Mouse (Mus musculus) liver (tissue): Measurements from ENCODE around the gene Glrx3.

ENCODE experiments used
- DNase-seq: peaks from one replicate; pipeline ENCODE4 v3.0.0-alpha.2; 2020; ENCODE audit warnings: mixed read lengths

Gene Glrx3

DNA sequence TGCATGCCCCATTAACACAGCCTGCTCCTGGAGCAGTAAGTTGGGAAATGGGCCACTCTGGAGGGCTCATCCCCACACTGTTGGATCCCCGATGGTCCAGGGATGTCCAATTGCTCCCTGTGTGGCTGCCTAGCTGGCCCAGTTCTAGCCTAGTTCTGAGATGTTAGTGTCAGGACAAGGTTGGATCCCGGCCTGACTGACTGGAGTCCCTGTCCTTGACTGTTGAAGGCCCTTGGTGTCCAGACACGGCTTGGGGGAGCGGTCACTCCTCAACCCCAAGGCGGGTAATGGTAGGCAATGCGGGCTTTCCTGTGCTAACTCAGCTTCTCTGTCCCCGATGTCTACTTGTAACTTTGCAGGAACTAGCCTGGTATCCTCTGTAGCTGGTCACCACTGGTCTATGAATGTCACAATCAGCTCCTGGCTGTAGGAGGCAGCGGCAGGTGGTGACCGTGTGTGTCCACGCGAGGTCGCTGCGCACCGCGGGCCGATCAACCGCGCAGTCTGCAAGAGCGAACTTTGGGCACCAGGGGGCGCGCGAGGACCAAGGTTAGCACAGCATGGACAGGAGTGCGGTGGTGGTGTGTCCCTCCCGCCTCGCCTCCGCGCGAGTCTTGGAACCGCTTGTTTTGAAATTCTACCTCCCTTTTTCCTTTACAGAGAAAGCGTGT, 40.7 kb downstream of the Glrx3 start:
- DNase-seq: peak; percentile 93

DNA sequence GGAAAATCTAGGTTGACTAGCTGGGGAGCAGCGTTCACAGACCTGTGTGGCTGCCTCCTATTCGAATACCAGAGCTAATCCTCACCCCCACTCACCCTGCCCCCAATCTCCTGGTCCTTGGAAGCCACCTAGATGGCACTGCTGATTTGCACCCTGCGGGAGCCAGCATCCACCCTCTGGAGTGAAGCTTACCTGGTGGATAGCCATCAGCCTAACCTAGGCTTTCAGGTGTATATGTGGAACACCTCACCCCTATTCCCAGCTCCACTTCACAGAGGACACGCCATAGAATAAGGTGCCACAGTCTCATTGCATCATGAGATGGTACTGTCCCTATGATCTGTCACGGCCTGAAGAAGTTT, 41.2 kb downstream of the Glrx3 start:
- DNase-seq: no peak

- no peak for DNase-seq
Observed at GRCm38 (mm10) chr7:137480839-137481238, 43.4 kb downstream of the Glrx3 start.

- no peak for DNase-seq
Observed at GRCm38 (mm10) chr7:137483987-137484386, 46.6 kb downstream of the Glrx3 start.

DNA sequence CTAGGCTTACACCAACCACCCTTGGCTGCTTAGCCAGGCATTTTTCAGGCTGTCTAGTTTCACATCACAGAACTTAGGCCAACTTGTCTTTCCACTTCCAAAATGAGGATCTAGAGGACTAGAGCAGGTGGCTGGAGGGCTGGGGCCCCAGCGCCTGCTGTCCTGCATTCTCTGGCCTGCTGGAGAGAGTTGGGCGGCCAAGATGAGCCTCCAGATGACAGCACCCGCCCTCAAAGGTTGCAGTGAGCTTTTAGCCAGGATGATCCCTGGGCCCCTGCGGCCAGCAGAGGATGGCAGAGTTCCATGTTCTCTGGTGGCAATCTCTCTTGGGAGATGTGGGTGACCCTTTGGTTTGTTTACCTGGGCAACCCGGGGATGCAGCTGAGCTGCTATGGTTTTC, 51.0 kb downstream of the Glrx3 start:
- no peak for DNase-seq

GRCm38 (mm10) chr7:137490711-137491110, 53.3 kb downstream of the Glrx3 start:
- DNase-seq: no peak

DNA sequence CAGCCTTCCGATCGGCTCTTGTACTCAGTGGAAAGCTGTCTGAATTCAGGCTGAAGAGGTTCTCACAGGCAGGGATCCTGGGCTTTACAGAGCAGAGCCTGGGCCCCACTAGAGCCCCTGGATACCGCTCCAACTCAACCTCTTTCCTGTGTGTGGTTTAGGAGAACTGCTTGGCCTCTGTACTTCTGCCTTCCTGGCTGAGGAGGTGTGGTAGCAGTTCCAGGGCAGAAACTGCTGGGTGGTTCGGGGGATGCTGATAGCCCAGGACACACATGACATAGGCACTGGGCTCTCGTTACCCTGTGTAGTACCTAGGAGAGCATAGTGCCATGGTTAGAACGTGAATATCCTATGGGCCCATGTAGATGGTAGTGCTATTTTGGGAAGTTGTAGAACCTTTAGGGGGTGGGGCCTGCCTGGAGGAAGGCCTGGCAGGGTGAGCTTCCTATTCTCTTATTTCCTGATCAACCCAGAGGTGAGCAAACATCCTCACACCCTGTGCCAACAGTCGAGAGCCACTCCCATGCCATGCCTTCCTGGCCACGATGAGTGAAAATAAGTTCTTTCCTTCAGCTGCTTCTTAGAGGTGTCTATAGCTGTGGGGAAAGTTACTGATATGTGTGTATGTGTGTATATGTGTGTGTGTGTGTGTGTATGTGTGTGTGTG, 55.0 kb downstream of the Glrx3 start:
- DNase-seq: no peak

- no peak for DNase-seq
Observed at GRCm38 (mm10) chr7:137498736-137499135, 61.3 kb downstream of the Glrx3 start.

- no peak for DNase-seq
Observed at GRCm38 (mm10) chr7:137517588-137517987, 80.2 kb downstream of the Glrx3 start.

GRCm38 (mm10) chr7:137518028-137518576, 80.7 kb downstream of the Glrx3 start:
- no peak for DNase-seq
